Mouse (Mus musculus) retina, postnatal 1 day (tissue): Measurements from ENCODE around the gene Wfikkn2.

Experiments used
- DNase-seq: peaks from one replicate; pipeline ENCODE4 v3.0.0-alpha.2; 2012

Wfikkn2 gene

DNA sequence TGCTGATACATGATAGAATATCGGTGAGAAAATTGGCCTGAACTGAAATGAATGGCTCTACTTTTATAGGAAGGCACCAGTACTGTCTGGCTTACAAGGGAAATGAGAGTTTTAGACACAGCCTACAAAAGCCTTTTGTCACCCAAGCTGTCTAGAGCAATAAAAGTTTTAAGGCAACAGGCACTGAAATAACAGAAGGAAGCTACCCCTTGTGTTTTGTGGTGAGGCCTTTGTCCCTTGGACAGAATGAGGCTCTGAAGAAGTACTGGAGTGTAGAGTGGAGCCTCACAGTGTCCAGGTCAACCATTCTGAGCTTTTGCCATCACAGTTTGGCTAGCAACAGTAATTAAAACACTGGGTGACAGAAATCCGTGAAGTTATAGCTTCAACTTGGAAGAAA is 29.6 kb downstream of the Wfikkn2 start:
- DNase-seq, result no peak

DNA sequence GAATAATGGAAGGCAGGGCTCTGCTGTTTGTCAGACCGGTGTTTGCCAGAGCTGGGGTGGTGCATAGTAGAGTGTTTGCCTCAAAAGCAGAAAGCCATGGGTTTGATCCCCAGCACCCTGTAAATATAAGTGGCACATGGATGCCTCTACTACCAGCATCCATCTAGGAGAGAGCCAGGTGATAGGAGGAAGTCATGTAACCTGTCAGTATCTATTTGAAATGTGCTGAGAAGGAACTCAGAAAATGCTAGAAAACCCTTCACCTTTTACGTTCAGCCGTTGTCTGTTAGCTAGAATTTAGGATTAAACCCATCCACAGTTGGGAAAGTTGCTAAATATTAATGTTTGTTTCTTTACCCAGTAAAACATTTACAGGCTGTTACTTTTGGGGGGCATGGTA is 30.2 kb downstream of the Wfikkn2 start:
- DNase-seq, result no peak

DNA sequence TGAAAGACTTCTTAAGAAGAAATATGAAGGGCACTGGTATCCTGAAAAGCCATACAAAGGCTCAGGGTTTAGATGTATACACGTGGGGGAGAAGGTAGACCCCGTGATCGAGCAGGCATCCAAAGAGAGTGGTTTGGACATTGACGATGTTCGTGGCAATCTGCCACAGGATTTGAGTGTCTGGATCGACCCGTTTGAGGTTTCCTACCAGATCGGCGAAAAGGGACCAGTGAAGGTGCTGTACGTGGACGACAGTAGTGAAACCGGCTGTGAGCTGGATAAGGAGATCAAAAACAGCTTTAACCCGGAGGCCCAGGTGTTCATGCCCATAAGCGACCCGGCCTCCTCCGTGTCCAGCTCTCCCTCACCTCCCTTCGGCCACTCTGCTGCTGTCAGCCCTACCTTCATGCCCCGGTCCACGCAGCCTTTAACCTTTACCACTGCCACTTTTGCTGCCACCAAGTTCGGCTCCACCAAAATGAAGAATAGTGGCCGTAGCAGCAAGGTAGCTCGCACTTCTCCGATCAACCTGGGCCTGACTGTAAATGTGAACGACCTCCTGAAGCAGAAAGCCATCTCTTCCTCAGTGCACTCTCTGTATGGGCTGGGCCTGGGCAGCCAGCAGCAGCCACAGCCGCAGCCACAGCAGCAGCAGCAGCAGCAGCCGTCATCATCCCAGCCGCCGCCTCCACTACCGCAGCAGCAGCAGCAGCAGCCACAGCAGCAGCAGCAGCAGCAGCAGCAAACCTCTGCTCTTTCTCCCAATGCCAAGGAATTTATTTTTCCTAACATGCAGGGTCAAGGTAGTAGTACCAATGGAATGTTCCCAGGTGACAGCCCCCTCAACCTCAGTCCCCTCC is 31.8 kb downstream of the Wfikkn2 start:
- DNase-seq, result no peak

DNA sequence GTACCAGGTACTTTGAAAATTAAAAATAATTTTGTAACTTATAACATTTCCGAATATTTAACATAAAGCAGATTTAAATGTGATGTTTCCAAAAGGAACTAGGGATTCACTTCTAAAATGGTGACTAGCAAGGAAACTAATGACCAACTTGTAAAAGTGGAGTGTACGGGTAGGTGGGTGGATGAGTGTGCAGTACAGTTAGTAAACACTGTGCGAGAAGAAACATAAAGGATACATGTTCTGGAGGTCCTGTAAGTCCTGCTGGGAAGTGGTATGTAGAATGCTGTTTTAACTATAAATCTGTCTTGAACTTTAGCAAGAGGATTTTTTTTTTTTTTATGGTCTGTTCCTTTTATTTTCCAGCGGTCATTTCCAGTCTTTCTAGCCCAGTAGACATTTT is 32.8 kb downstream of the Wfikkn2 start:
- DNase-seq, result no peak

DNA sequence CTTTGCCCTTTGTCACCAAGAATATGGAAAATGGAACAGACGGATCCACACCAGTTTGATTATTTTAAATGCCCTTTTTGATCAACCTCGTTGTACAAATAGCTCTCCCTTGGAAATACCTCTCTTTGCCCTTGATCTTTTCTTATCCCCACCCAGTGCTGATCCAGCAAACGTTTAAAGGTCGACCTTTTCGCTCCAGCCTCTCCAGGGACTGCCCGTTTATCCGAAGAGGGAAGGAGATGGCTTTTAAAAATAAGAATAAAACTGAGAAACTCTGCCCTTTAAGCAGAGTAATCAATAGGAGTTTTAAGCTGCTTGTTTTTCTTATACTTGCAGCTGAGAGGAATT is 33.3 kb downstream of the Wfikkn2 start:
- no peak for DNase-seq

DNA sequence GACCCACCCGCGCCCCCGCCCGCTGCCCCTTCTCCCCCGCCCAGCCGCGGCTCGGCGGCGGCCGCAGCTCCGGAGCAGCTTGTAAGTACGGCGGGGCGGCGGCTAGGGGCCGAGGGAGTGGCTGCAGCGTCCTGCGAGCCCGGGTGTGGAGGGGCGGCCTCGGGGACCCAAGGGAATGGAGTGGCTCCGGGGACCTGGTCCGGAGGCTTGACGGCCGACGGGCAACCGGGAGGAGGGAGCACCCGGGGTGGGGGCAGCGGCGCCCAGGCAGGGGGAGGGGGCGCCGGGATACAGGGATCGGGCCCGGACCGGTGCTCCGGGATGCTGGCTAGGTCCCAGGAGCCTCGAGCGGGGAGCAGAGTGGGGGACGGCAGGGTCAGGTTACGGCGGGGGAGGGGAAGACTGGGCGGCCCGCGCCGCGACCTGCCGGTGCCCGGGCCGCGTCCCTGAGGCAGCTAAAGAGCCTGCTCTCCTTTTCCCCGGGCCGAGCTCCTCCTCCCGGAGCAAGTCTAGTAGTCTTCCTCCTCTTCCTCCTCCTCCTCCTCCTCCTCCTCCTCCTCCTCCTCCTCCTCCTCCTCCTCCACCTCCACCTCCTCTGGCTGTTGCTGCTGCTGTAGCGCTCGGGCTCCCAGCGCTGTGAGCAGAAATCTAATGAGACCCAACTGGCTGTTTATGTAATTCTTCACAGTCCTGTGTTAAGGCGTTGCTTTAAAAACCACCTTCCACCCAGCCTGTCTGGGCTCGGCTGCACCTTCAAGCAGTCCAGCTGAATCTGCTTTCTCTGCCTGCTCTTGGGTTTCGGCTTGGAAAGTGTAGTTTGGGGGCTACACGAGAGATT is 33.9 kb downstream of the Wfikkn2 start:
- no peak for DNase-seq

DNA sequence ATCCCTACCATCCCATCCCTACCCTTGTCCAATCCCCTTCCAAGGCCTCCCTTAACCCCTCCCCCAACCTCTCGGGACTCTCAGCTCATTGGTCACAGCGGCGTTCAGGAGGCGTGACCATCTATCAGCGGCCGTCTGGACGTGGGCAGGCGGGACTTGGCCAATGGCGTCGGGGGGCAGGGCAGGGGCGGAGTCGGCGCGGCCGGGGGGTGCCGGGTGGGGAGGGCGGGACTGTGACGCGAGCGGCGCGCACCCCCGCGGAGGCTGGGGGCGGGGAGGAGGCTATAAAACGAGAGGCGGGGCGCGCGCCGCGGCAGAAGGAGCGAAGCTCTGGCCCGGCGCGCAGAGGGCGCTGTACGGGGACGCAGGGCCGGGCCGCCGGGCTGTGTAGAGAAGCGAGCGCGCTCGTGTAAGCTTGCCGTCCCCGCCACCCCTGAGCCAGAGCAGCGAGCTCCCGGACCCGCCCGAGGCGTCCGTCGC is 34.6 kb downstream of the Wfikkn2 start, which contains the start of gene Tob1:
Gene Tob1, plus strand, starts transcription at position 331 of the 480 bp plus-strand sequence.
- peak; percentile 100 for DNase-seq

DNA sequence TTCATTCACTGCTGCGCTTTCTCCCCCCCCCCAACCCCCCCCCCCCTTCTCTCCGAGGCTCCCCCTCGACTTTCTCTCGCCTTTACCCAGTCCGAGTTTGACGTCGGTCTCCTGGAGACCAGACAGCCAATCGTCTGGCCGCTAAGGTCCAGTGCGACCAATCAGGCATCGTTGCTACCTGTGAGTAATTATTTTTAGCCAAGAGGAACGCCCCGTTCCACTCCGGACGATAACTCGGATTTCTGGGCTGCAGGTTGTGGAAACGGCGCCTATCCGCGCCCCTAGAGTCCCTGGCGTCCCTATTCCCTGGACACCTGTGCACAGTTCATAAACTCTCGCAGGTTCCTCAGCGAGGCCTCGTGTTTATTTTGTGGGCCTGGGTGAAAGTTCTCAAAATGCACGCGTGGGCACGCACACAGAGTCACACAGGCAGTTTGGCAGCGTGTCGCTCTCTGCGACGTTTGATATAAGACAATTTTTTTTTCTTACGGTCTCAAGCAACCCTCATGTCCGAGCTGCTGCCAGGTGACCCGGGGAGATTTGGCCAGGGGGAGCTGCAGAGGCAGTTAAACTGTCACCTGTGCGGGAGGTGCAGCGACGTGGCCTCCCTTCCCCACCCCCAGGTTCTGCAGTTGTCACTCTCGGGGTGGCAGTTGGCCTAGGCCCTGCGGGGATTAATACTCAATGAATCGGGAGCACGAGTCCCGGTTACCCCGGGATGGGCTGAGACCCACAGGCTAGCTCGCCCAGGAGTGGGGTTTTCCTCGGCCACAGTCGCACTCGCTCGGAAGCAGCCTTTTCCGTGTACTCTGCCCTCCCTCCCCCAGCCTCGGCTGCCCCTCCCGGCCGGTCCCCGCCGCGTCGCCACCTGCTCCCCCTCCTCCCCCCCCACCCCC is 35.4 kb downstream of the Wfikkn2 start:
- peak; percentile 98 for DNase-seq

DNA sequence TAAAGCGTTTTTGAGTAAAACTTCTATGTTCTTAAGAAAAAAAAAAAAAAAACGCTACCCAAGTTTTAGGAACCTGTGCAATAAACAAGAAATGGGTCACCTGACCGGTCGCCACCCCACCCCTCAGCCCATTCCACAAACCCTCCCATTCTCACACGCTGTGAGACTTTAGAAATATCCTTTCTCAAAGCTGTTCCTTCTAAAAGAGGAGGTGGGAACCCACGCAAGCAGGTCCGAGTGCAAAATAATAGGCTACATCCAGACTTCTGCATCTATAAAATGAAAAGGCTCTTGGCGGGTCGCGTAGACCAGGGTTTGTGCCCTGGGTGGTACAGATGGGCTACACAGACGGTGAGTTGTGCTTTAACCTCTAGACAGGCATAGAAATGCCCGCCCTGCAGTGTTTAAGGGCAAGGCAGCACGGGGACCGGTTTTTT is 36.1 kb downstream of the Wfikkn2 start:
- no peak for DNase-seq

DNA sequence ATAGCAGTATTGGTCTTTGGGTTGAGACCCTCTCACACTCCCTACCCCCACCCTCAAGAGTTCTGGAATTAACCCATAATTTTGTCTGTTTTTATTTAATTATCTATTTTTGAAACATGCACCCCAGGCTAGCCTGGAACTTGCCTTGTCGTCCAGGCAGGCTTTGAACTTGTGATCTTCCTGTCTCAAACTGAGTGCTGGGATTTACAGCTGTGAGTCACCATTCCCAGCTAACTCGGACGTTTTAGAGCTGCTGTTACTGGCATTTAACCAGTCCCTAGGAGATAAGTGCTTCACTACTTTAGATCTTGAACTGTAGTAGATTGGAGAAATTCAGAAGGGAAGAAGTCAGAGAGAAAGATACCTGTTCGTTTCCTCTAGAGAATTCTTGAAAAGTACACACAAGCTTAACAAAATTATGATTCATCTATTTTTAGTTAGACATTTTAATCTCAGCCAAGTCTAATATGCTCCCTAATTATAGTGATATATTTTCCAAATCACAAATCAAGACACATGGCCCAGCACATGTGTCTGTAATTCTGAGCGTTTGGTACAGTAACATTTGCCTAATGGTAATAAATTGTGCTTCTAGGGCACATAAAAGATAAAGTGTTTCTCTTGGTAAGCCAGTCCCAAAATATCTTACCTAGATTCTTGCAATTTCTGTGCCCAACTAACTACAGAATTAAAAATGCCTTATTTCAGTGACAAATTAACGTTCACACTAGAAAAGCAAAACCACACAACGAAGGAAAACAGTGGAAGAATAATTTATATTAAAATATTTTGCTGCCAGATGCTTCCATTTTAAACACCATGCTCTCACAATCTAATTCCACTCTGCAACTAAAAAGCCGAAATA is 36.8 kb downstream of the Wfikkn2 start:
- DNase-seq, result no peak

DNA sequence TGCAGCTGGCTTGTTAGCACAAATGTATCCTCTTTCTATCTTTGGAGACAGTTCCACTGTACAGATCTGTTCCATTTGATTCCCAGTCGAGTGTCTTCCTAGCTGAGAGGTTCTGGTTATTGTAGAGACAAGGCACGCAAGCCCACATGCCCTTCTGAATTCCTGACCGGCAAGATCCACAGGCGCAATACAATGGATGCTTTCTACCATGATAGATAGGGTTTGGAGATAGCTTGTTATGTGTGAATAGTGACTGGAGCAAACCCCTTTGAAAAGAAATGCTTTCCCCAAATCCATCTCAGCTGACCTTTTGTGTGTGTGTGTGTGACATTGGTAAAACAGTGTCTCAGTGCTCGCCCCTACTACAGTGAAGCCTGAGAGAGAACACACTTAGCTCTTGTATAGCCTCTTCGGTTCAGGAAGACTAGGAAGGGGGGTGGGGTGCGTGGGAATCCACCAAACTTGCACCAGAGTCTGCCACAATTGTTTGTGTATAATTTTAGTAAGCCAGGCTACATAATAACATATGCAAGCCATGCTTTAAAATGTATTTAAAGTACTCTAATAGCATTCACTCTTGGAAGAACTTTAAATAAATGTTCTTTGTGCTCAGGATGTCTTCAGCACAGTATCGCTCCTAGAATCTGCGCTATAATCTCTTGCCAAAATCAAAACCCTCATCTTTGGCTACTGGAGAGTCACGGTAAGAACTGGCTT is 39.2 kb downstream of the Wfikkn2 start:
- peak; percentile 54 for DNase-seq

DNA sequence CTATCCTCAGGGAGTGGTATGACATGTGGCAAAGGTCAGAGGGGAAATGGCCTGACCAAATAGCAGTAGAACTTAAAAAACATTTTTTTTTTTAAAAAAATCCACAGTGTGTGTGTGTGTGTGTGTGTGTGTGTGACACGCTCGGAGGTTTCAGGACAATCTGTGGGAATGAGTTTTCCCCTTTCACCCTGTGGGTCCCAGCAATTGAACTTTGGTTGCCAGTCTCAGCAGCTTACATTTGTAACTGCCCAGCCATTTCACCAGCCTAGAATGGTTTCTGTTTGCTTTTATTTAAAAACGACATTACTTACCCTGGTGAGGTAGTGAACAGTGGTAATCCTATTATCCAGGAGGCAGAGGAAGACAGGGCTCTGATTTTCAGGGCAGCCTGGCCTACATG is 42.7 kb downstream of the Wfikkn2 start:
- no peak for DNase-seq

DNA sequence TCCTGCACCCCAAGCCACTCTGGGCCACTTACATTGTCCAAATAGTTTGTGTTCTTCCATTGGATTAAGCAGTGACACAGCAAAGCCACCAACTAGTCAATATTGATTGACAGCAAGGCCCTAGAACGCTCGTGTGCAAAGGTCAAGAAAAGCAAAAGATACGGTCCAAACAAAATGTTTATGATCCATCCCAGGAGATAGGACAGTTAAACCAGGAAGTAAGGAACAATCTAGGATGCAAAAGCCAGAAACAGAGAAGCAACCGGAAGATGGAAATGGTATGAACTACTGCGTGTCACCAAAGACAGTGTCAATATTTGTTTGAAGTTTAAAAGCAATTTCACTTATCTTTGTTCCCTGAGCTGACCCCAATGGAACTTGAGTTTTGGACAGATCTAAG is 43.7 kb downstream of the Wfikkn2 start:
- DNase-seq, result no peak

DNA sequence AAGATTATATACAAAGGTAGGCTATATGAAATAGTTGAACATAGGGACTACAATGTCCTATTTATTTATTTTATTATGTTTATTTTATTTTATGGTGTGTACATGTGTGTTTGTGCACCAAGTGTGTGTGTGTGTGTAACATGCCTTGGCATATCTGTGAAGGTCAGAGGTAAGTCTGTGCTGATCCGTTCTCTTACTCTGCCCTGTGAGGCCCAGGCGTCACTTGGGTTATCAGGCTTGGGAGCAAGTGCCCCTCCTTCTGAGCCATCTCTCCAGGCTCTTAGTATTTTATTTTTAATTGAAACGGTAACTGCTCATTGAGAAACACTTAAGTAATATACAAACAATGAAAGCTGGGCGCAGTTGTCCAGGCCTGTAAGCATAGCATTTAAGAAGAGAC is 45.4 kb downstream of the Wfikkn2 start:
- DNase-seq, result no peak

DNA sequence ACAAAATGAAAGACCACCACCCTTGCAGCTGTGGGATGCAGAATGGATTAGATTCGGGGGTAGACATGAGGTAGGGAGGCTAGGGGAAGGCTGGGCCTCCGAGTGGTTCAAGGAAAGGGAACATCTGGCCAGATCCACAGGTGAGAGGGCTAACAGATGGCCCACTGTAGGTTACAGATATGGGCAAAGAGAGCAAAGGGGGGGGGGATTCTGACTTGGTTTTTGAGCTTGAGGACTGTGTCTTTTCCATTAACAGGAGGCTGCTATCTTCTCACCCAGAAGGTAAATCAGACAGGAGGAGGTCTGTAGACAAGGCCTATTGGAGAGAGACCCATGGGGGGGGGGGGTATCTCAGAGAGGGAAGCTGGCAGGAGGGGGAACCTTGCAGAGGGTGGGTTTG is 46.0 kb downstream of the Wfikkn2 start:
- no peak for DNase-seq

DNA sequence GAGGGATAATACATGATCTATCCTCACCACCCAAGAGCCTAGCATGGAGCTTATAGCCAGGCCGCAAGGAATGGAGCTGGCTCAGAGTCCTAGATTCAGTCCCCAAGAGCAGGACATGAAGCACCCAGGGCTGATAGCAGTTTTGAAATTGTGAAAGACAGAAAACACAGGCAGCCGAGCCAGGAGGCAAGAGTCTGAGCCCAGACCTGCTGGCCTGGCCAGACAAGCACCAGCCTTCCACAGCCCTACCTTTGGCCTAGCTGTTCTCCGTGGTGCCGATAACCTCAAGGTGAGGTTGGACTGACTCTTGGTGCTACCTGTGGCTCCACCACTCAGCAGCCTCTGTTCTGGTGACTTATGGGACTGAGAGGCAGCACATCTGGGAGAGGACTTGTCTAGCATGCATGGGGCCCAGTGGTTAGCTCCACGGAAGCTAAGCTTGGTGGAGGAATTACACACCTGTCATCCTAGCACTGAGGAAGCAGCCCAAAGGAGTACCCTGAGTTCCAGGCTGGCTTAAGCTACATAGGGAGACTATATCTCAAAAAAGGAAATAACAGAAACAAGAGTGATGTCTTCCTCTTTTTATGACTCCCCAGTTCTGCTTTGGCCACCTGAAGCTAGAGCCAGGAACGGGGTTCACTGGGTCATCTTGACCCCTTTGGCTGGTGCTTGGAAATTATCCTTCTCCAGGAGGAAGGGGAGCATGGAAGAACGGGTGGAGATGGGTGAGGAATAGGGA is 47.2 kb downstream of the Wfikkn2 start:
- no peak for DNase-seq

DNA sequence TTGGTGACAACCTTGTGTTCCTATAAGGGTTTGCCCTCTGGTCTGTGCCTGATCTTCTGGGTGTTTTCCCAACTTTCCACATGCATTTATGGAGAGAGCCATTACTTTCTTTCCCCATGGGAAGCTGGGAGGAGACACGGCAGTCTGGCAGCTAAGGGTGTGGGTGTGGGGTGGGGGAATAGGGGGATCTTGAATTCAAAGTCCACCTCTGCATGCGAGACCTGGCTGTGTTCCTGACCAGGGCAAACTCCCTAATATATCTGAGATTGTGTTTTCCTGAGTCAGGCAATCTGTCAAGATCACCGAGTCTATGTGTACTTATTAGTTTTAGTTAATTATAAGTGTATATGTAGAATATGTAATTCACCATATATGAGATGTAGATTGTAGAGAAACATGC is 49.5 kb downstream of the Wfikkn2 start:
- DNase-seq, result no peak

DNA sequence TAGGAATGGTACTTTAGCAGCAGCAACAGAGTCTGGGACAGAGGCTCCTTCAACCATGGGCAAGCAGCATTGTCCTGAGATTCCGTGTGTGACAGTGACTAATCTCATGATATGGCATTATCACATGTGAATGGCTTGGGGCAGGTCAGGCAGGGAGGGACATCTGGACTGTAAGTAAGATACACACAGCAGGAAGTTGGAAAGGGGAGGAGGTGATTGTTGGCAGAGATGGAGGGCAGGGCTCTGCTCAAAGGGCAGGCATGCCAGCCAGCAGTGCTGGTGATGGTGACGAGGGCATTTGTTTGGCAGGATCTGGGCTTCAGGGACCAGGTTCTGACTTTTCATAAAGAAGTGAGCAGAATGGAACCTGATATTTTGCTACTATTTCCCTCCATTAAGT is 52.7 kb downstream of the Wfikkn2 start:
- no peak for DNase-seq

DNA sequence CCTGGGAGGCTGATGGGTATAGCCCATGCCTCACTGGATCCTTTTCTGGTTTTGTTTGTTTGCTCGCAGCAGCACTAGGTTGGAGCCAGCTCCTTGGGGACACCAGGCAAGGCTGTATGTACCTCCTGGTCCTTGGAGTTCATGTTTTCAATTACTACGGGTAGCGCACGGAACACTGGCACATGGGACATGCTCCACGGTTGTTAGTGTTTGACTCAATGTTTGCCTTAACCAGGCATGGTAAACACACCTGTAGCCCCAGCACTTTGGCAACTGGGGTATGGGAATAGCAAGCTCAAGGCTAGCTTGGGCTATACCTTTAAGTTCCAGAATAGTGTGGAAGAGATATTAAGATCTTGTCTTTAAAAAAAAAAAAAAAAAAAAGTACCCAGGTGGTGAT is 55.1 kb downstream of the Wfikkn2 start:
- no peak for DNase-seq

DNA sequence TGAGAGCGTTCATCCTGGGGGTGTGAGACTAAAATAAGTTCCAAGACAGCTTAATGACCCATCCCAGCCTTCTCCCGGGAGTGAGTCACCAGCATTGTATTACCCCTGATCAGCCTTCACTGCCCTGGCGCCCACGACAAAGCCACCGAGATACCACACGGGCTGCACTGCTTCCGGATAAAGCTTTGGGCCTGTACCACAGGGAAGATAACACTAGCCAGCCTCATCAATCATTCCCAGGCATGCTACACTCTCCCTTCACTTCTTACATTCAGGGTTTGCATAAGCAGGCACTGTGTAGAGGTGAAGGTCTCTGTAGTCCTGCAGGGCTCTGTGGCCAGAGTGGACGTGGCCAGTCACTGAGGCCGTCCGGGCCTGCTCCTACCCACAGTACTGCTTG is 56.2 kb downstream of the Wfikkn2 start:
- no peak for DNase-seq
